Mouse (Mus musculus): ENCODE data around the gene Agbl4.
A peak's percentile ranks its signal among the peaks of the same experiment; 100 is the strongest.

The Agbl4 gene

DNA sequence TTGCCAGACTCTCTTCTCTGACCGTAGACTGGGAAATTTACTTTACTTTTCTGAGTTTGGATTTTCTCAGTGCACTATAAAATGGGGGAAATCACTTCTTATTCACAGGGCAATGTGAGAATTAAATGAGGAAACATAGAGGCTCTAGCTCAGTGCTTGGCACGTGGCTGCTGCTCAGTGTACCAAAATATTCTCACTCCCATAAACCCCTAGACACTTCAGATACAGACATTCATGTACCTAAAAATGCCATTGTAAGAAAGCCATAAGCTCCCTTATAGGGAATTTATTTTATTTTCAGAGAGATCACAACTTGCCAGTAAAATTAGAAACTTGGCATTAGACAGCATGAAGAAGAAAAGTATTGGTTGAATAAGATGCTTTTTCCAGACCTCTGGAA, 883.5 kb downstream of the Agbl4 start:
- no peak for DNase-seq (ENCODE audit: low spot score)

GRCm38 (mm10) chr4:111281836-111282235, 884.4 kb downstream of the Agbl4 start:
- no peak for DNase-seq (ENCODE audit: low spot score)

- no peak for DNase-seq (ENCODE audit: low spot score)
Measured at GRCm38 (mm10) chr4:111284625-111285024, 887.2 kb downstream of the Agbl4 start.

GRCm38 (mm10) chr4:111294528-111295241, 897.2 kb downstream of the Agbl4 start:
- DNase-seq (ENCODE audit: low spot score) = no peak

DNA sequence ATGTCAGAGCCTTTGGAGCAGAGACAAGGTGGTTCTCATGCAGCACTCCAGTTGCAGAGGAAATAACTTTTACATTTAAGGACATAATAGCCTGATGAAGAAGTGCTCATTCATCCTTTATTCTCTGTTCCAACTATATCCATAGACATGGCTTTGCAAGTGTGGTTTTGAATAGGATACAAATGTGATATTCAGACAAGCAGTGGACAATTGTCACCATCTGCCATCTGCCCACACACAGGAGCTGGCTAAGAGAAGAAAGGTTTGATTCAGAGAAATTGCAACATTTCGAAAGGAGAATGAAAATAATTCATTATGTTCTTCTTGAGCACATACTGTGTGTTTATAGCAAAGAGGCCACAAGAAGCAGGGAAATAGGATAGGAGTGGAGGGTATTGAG, 909.1 kb downstream of the Agbl4 start:
- no peak for DNase-seq (ENCODE audit: low spot score)

- DNase-seq (ENCODE audit: low spot score) = no peak
Measured at GRCm38 (mm10) chr4:111307166-111307565, 909.7 kb downstream of the Agbl4 start.

DNA sequence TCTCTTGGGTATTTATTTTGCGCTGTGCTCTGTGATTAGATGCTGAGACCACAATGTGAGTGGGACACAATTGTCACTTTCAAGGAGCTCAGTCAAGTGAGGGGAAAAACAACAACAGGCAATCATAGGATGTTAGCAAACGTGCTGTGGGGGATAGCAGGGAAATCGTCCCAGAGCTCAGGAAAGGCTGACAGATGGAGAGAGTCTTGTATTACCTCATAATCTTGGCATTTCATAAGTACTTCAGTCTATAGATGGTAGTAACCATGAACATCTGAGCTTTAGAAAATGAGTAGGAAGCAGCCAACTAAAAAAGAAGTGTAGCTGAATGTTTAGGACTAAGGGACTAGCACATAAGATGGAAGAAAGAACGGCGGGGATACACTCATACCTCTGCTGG, 910.2 kb downstream of the Agbl4 start:
- DNase-seq (ENCODE audit: low spot score) = no peak

DNA sequence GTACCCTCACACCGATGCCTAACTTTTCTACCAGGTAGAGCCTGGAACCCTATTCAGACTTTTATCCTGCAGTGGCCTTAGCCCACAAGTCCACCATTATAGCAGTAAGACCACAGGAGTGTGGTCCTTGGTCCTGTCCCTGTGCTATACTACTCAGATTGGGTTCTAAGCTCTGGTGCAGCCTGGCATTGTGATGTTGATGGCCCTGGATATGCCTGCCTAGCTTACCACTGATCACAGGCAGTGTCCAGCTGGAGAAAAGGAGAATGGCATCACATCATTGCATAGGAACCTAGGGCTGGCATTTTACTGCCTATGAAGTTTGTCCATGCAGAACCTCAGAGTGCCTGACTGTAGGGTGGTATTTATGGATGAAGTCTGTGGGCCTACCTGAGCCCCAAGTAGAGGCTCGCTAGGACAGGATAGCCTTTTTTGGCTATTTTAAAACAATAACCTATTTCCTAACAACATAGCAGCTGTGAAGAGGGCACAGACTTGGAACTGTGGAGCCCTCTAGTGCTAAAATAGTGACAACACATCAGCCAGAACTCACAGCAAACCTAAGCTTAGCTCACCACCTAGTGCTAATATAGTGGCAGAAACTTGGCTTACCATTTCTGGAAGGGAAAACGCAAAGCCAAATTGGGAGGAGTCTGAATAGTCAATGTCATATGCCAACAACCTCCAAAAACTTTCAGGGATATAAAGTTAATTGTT, 911.3 kb downstream of the Agbl4 start:
- DNase-seq (ENCODE audit: low spot score) = no peak

- no peak for DNase-seq (ENCODE audit: low spot score)
Measured at GRCm38 (mm10) chr4:111327094-111327493, 929.6 kb downstream of the Agbl4 start.

DNA sequence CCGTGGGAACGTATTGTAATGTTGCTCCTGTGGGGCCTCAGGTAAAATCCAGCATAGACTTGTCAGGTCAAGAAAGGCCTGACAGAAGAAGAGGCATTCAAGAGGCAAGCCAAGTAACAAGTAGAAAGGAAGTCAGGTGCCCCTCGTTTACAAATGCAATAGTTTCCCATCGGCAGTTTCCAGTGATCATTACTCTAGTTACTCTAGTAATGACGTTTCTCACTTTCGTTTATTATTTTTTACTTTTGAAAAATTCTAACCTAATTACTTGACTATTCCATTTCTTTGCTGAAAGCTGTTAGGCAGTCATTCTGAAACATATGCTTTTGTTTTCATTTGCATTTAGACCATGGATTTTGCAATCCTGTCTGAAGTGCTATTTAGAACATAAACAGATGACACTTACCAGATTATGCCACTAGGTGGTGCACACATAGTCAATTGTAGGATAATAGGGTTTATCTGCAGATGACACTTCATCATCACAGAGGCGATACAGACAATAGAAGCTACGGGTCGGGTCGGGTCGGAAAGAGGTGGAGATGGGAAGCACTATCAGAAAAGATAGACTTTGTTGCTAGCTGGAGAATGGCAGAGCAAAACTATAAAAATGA, 930.4 kb downstream of the Agbl4 start:
- DNase-seq (ENCODE audit: low spot score) = peak; percentile 5

GRCm38 (mm10) chr4:111329501-111329900, 932.0 kb downstream of the Agbl4 start:
- no peak for DNase-seq (ENCODE audit: low spot score)

- no peak for DNase-seq (ENCODE audit: low spot score)
Measured at GRCm38 (mm10) chr4:111332864-111333263, 935.4 kb downstream of the Agbl4 start.

DNA sequence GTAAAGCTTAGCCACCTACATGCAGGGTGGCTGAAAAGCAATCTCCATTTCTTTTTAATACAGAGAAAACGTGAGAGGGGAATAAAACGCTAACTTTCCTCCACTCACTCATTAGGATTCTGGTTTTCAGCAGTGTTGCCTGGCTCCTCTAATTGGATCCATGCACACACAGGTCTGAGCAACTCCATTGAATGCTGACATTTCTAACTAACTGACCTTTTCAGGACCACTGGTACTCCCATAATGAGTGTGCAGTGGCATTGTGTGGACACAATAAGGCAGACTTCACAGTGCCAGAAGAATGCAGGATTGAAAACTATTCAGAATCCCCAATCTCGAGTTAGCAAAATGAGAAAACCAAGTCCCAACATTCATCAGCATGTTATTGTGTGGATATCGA, 952.5 kb downstream of the Agbl4 start:
- DNase-seq (ENCODE audit: low spot score) = no peak

DNA sequence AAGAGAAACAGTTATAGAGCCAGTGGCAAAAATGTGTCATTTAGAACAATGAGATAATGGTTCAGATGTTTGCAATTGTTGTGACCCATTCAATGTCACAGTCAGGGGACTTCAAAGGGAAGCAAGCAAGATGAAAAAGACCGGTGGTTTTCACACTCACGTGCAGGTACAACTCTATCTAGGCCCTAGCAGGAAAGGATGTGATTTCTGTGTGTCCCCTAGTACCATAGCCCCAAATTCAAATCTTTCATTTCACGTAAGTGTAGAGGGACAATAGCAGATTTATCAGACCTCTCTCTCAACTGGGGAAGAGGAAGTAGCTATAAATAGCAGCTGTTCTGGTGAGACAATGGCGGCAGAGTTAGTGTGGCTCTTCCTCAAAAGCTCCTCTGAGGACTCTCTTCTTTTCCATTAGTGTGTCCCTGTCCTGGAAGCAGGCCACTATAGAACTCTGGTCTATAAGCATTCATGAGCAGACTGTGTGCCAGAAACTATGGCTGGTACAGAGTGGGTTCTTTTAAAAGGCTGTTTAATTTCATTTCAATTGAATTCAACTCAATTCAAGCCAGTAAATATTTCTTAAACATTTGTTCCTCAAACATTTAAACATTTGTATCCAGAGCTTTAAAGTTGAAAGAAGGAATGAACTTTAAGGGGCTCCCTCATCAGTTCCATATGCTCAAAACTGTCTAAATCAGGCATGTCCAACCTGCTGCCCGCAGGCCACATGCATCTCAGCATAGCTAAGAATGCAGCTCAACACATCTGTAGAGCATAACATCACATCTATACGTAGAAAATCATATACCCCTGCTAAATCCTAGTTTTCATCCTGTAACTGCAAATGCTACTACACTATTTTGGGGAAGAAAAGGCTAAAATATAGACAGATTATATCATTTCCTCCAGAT, 953.4 kb downstream of the Agbl4 start:
- DNase-seq (ENCODE audit: low spot score) = no peak

DNA sequence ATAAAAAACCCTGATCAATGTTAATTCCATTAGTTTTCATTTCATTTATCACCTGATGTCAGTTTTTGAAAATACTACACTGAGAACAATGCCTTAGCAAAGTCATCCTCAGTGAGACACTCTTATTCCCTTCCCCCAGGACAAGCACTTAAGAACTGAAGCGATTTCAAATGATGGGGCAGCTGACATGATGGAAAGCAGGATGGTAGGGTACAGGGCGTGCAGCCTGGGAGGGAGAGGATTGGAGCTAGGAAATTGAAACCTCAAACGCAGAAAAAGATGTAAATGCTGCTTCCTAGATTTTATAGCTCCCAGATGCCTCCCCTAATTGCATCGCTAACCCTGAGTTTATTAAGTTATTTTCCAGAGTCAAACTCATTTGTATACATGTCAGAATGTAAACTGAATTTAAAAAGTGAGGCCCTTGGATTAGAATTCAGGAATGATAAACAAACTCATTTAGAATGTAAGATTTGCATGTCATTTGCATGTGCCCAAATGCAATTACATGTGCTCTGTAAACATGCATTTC, 959.2 kb downstream of the Agbl4 start:
- no peak for DNase-seq (ENCODE audit: low spot score)

GRCm38 (mm10) chr4:111357176-111357575, 959.7 kb downstream of the Agbl4 start:
- DNase-seq (ENCODE audit: low spot score) = peak; percentile 7

- DNase-seq (ENCODE audit: low spot score) = no peak
Measured at GRCm38 (mm10) chr4:111364199-111364598, 966.7 kb downstream of the Agbl4 start.

DNA sequence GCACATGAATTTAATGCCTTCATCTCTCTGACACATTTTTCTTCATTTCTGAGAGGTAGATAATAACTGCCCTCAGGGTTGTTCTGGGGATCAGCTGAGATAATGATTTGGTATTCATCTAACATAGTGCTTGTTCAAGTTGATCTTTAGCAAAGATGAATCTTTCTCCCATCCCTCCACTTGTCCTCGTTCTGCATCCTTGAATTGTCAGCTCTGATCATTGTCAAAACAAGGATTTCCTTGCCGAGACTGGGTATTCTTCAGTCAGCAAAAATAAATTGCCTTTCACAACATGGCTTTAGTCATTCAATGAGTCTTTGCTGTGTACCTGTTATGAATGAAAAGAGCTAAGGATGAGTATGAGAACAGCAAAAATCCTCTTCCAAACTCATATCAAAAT, 970.3 kb downstream of the Agbl4 start:
- no peak for DNase-seq (ENCODE audit: low spot score)

DNA sequence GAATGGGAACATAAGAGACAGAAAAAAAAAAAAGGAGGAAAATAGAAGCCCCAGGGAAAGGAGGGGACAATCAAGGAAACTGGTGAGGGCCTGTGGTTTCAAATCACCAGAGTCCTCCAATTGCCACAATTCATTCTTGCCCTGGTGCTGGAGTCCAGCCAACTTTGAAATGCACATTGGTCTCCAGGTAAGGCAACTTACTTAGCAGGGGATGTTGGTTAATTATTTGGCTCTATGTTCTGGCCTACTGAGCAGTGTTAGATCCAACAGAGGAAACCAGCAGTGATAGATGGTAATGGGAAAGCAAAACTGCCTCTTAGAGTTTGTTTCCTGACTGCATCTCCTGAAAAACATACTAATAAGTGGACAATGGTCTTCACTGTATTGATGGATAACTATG, 979.7 kb downstream of the Agbl4 start:
- no peak for DNase-seq (ENCODE audit: low spot score)

GRCm38 (mm10) chr4:111378071-111378470, 980.6 kb downstream of the Agbl4 start:
- no peak for DNase-seq (ENCODE audit: low spot score)

GRCm38 (mm10) chr4:111383101-111383500, 985.6 kb downstream of the Agbl4 start:
- DNase-seq (ENCODE audit: low spot score) = no peak

DNA sequence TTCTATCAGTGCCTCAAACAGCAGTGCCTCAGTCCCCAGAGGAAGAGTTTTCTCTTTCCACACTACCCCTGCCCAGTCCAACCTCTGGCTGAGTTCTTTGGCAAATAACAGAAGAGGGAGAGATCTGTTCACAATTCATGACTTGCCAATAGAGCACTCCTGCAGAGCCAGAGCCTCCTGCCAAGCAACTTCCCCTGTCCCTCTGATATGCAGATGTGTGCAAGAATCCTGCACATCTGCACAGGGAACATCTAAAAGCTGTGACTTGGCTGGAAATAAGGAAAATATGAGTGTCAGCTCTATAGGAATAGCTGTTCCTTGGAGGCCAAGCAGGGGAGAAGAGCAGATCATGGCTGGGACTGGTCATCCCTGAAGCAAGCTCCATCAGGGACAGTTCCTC, 993.3 kb downstream of the Agbl4 start:
- DNase-seq (ENCODE audit: low spot score) = no peak
